Mouse (Mus musculus) MEL (cell line): ENCODE measurements at regions not wholly inside any gene's neighbourhood (a gene's known extent, or its start where the extent isn't known, plus 50 kb on each side); places are given as distances from the start of the nearest gene placed in this dataset.
"Not testable (repeated sequence)": the region's sequence is repeated elsewhere in the genome, so short reads cannot be mapped to it uniquely, and the experiment has no call there.

Experiments used
- CHD2 ChIP-seq: IDR thresholded peaks from 2 replicates; pipeline ENCODE4 v1.6.1; 2011; ENCODE audit warnings: low read length, improper control_type of control experiment
- CTCF ChIP-seq, 3 experiments: IDR thresholded peaks in 2 of 3; conservative IDR thresholded peaks in 1 of 3; 2 replicates each; pipeline ENCODE4 v1.5.1; 2011 to 2012; ENCODE audit warnings: low read length in 3 of 3, low read depth in 2 of 3, mild to moderate bottlenecking in 2 of 3, improper control_type of control experiment in 1 of 3, inconsistent platforms in 1 of 3, mixed read lengths in 1 of 3, moderate library complexity in 1 of 3; ENCODE audit not compliant: control insufficient read depth in 1 of 3, insufficient read depth in 1 of 3, poor library complexity in 1 of 3, severe bottlenecking in 1 of 3
- E2F4 ChIP-seq: IDR thresholded peaks from 2 replicates; pipeline ENCODE4 v1.6.1; 2011; ENCODE audit warnings: low read depth, low read length, improper control_type of control experiment, borderline replicate concordance
- ETS1 ChIP-seq: IDR thresholded peaks from 2 replicates; pipeline ENCODE4 v1.6.1; 2012; ENCODE audit warnings: low read depth, mild to moderate bottlenecking, inconsistent platforms, low read length, improper control_type of control experiment, moderate library complexity
- MAX ChIP-seq: IDR thresholded peaks from 2 replicates; pipeline ENCODE4 v1.6.1; 2011; ENCODE audit warnings: low read length, improper control_type of control experiment
- MXI1 ChIP-seq: IDR thresholded peaks from 2 replicates; pipeline ENCODE4 v1.6.1; 2011; ENCODE audit warnings: mild to moderate bottlenecking, low read depth, low read length, improper control_type of control experiment
- MYC ChIP-seq: IDR thresholded peaks from 2 replicates; pipeline ENCODE4 v1.6.1; 2011; ENCODE audit warnings: low read depth, mild to moderate bottlenecking, low read length, improper control_type of control experiment, moderate library complexity
- POLR2A ChIP-seq, 2 experiments: IDR thresholded peaks; 2 replicates each; pipeline ENCODE4 v1.6.1; 2011 to 2012; ENCODE audit warnings: low read length in 2 of 2, mild to moderate bottlenecking in 2 of 2, control low read depth in 1 of 2, improper control_type of control experiment in 1 of 2, low read depth in 1 of 2, moderate library complexity in 1 of 2; ENCODE audit not compliant: control insufficient read depth in 1 of 2, insufficient read depth in 1 of 2, poor library complexity in 1 of 2
- TAL1 ChIP-seq: IDR thresholded peaks from 2 replicates; pipeline ENCODE4 v1.6.1; 2012; ENCODE audit warnings: mild to moderate bottlenecking, inconsistent platforms, low read length, moderate library complexity, mixed read lengths
- USF2 ChIP-seq, 2 experiments: IDR thresholded peaks; 2 replicates each; pipeline ENCODE4 v1.6.1; 2011 to 2012; ENCODE audit warnings: improper control_type of control experiment in 2 of 2, low read length in 2 of 2, borderline replicate concordance in 1 of 2, inconsistent platforms in 1 of 2, low read depth in 1 of 2, mild to moderate bottlenecking in 1 of 2; ENCODE audit not compliant: insufficient read depth in 1 of 2
- ZKSCAN1 ChIP-seq: IDR thresholded peaks from 2 replicates; pipeline ENCODE4 v1.6.1; 2012; ENCODE audit warnings: low read depth, mild to moderate bottlenecking, inconsistent platforms, low read length, improper control_type of control experiment, moderate library complexity

DNA sequence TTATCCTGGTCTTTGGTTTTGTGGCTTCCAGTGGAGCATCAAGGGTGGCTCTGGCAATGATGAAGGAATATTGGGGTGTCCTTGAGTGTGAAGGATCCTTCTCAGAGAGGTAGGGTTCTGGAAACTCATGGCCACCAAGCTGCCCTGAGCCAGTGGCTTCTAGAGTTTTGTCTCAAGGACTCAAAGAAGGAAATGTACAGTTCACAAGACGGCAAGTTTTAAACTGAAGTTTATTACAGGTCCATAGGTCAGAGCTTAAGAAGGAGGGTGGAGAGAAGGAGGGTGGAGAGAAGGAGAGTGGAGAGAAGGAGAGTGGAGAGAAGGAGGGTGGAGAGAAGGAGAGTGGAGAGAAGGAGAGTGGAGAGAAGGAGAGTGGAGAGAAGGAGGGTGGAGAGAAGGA, 178.0 kb downstream of the Wdr11 start:
- not testable (repeated sequence) for TF ChIP-seq USF2 (IDR thresholded peaks at IDR 0.05; ENCODE audit: borderline replicate concordance in 1 of 2, insufficient read depth in 1 of 2, low read depth in 1 of 2, low read length in 2 of 2); TAL1; CHD2; E2F4; MAX; ETS1; CTCF (IDR thresholded peaks at IDR 0.05 in 2 of 3, conservative IDR thresholded peaks at IDR 0.05 in 1 of 3; ENCODE audit: control insufficient read depth in 1 of 3, insufficient read depth in 1 of 3, low read depth in 2 of 3, low read length in 3 of 3, poor library complexity in 1 of 3, severe bottlenecking in 1 of 3); MXI1; POLR2A (IDR thresholded peaks at IDR 0.05; ENCODE audit: control insufficient read depth in 1 of 2, insufficient read depth in 1 of 2, low read depth in 1 of 2, low read length in 2 of 2, poor library complexity in 1 of 2); ZKSCAN1; MYC
